Mouse (Mus musculus) kidney, embryonic 15.5 days (tissue): ENCODE data around the gene Ear10. TPM values are rescaled to one million over a fixed set of nuclear protein-coding genes. Genes with fewer than 3 reads are reported as not detected.
"Not testable (repeated sequence)": the region's sequence is repeated elsewhere in the genome, so short reads cannot be mapped to it uniquely, and the experiment has no call there.

ENCODE experiments used
- ATAC-seq: fragments of 200-750 bp; cut with Nextera tagmentation; replicated peaks from 2 replicates; pipeline ENCODE4 v1.8.0; 2017; ENCODE audit warnings: moderate TSS enrichment; ENCODE audit not compliant: low FRiP score
- H3K27ac ChIP-seq: fragments of 300-500 bp; sonication (generic); 2 replicates; pipeline ENCODE4 v1.5.1; 2015; ENCODE audit warnings: mild to moderate bottlenecking, inconsistent platforms
- H3K27me3 ChIP-seq: fragments of 300-500 bp; sonication (generic); 2 replicates; pipeline ENCODE4 v1.6.1; 2015; ENCODE audit warnings: inconsistent platforms
- H3K36me3 ChIP-seq: fragments of 300-500 bp; sonication (generic); 2 replicates; pipeline ENCODE4 v1.6.1; 2015; ENCODE audit warnings: inconsistent platforms
- H3K4me1 ChIP-seq: fragments of 300-500 bp; sonication (generic); 2 replicates; pipeline ENCODE4 v1.6.1; 2015; ENCODE audit warnings: inconsistent platforms
- H3K4me2 ChIP-seq: fragments of 300-500 bp; sonication (generic); 2 replicates; pipeline ENCODE4 v1.6.1; 2015; ENCODE audit warnings: moderate library complexity, mild to moderate bottlenecking, inconsistent platforms
- H3K4me3 ChIP-seq: fragments of 300-500 bp; sonication (generic); replicated peaks from 2 replicates; pipeline ENCODE4 v1.5.1; 2015; ENCODE audit warnings: mild to moderate bottlenecking, inconsistent platforms
- H3K9ac ChIP-seq: fragments of 300-500 bp; sonication (generic); 2 replicates; pipeline ENCODE4 v1.6.1; 2015; ENCODE audit warnings: mild to moderate bottlenecking, inconsistent platforms
- H3K9me3 ChIP-seq: fragments of 300-500 bp; sonication (generic); replicated peaks from 2 replicates; pipeline ENCODE4 v1.6.1; 2016; ENCODE audit warnings: inconsistent platforms
- WGBS: fragments of 180-500 bp; shearing (Covaris S2); methylation state at CpG from one replicate; pipeline ENCODE4 v1.1.7; 2015; ENCODE audit warnings: mixed read lengths; 5-methylcytosine and 5-hydroxymethylcytosine counted together
- polyA plus RNA-seq: library from polyadenylated mRNA; unstranded; fragments of >200 nt; fragmentation: Nextera tagmentation; extraction: Ambion mirVana; gene quantifications from 2 replicates; pipeline ENCODE4 v1.2.1, GENCODE M21; 2015

The Ear10 gene
- not detected in 2 replicates for polyA plus RNA-seq

- H3K4me2 ChIP-seq, H3K4me3 ChIP-seq, H3K4me1 ChIP-seq, ATAC-seq, H3K9ac ChIP-seq, H3K27me3 ChIP-seq, H3K27ac ChIP-seq, H3K36me3 ChIP-seq, H3K9me3 ChIP-seq: not testable (repeated sequence)
- 91% methylated on average over 3 of the region's 3 CpGs for WGBS
Observed at GRCm38 (mm10) chr14:43923459-43923858, at the start of gene Ear10. Gene Ear10, minus strand, starts transcription at chr14:43923559.

- H3K36me3 ChIP-seq, H3K9ac ChIP-seq, H3K4me1 ChIP-seq, H3K4me3 ChIP-seq, H3K4me2 ChIP-seq, ATAC-seq, H3K9me3 ChIP-seq, H3K27ac ChIP-seq, H3K27me3 ChIP-seq: not testable (repeated sequence)
- no CpG with 5 or more reads among the region's 2 CpGs for WGBS
Observed at GRCm38 (mm10) chr14:43956769-43957168, 33.4 kb upstream of the Ear10 start, which contains the start of gene Ang5. Gene Ang5, plus strand, starts transcription at chr14:43957069.

GRCm38 (mm10) chr14:43955074-43955473, 31.7 kb upstream of the Ear10 start:
- not testable (repeated sequence) for ATAC-seq, H3K27me3 ChIP-seq, H3K4me2 ChIP-seq, H3K36me3 ChIP-seq, H3K27ac ChIP-seq, H3K9me3 ChIP-seq, H3K9ac ChIP-seq, H3K4me3 ChIP-seq, H3K4me1 ChIP-seq
- WGBS, result no CpG with 5 or more reads among the region's 1 CpGs

- not testable (repeated sequence) for H3K4me2 ChIP-seq, ATAC-seq, H3K4me1 ChIP-seq, H3K9me3 ChIP-seq, H3K27ac ChIP-seq, H3K9ac ChIP-seq, H3K4me3 ChIP-seq, H3K27me3 ChIP-seq, H3K36me3 ChIP-seq
- 23% methylated on average over 2 of the region's 2 CpGs for WGBS
Observed at GRCm38 (mm10) chr14:43953382-43953781, 30.0 kb upstream of the Ear10 start.

- 57% methylated on average over 5 of the region's 5 CpGs for WGBS
- not testable (repeated sequence) for H3K9me3 ChIP-seq, ATAC-seq, H3K27ac ChIP-seq, H3K9ac ChIP-seq, H3K27me3 ChIP-seq, H3K4me3 ChIP-seq, H3K4me1 ChIP-seq, H3K36me3 ChIP-seq, H3K4me2 ChIP-seq
Observed at GRCm38 (mm10) chr14:43933399-43933798, 10.0 kb upstream of the Ear10 start.

GRCm38 (mm10) chr14:43932991-43933390, 9.6 kb upstream of the Ear10 start:
- H3K27me3 ChIP-seq, H3K27ac ChIP-seq, H3K4me1 ChIP-seq, ATAC-seq, H3K9ac ChIP-seq, H3K4me3 ChIP-seq, H3K9me3 ChIP-seq, H3K36me3 ChIP-seq, H3K4me2 ChIP-seq: not testable (repeated sequence)
- 22% methylated on average over 8 of the region's 8 CpGs for WGBS

- 5% methylated on average over 21 of the region's 21 CpGs for WGBS
- H3K9ac ChIP-seq, result peak overlapping the region; percentile 52
Observed at GRCm38 (mm10) chr14:43925404-43925950, 2.1 kb upstream of the Ear10 start.

GRCm38 (mm10) chr14:43924688-43925403, 1.5 kb upstream of the Ear10 start, which contains the start of gene Gm8113:
Gene Gm8113, plus strand, starts transcription at chr14:43925390.
- H3K27ac ChIP-seq, result peak within 1 kb of the TSS; percentile 95
- peak within 1 kb of the TSS; percentile 55 for H3K4me3 ChIP-seq
- WGBS, result 11% methylated on average over 10 of the region's 10 CpGs
- ATAC-seq, result peak; percentile 99
- H3K27me3 ChIP-seq, H3K36me3 ChIP-seq, H3K4me1 ChIP-seq, H3K9me3 ChIP-seq: not testable (repeated sequence)
- H3K4me2 ChIP-seq, result peak within 1 kb of the TSS; percentile 55
- H3K9ac ChIP-seq, result peak within 1 kb of the TSS; percentile 52

More at GRCm38 (mm10) chr14:43925404-43925950, 2.1 kb upstream of the Ear10 start:
- peak overlapping the region; percentile 55 for H3K4me2 ChIP-seq
- ATAC-seq, result peak; percentile 94
- not testable (repeated sequence) for H3K9me3 ChIP-seq, H3K27me3 ChIP-seq, H3K36me3 ChIP-seq, H3K4me1 ChIP-seq
- H3K27ac ChIP-seq, result peak overlapping the region; percentile 95
- peak overlapping the region; percentile 55 for H3K4me3 ChIP-seq

- H3K36me3 ChIP-seq, H3K9me3 ChIP-seq, H3K4me1 ChIP-seq, ATAC-seq, H3K9ac ChIP-seq, H3K27ac ChIP-seq, H3K4me3 ChIP-seq, H3K27me3 ChIP-seq, H3K4me2 ChIP-seq: not testable (repeated sequence)
Observed at GRCm38 (mm10) chr14:43918214-43918613, 5.1 kb downstream of the Ear10 start.

GRCm38 (mm10) chr14:43898577-43898976, 24.8 kb downstream of the Ear10 start:
- H3K4me2 ChIP-seq, H3K9ac ChIP-seq, H3K27ac ChIP-seq, H3K4me3 ChIP-seq, ATAC-seq, H3K4me1 ChIP-seq, H3K36me3 ChIP-seq, H3K9me3 ChIP-seq, H3K27me3 ChIP-seq: not testable (repeated sequence)
- 87% methylated on average over 3 of the region's 3 CpGs for WGBS

GRCm38 (mm10) chr14:43895357-43895756, 28.0 kb downstream of the Ear10 start:
- H3K4me1 ChIP-seq, H3K36me3 ChIP-seq, H3K9ac ChIP-seq, ATAC-seq, H3K4me2 ChIP-seq, H3K27ac ChIP-seq, H3K27me3 ChIP-seq, H3K9me3 ChIP-seq, H3K4me3 ChIP-seq: not testable (repeated sequence)
- WGBS, result 55% methylated on average over 1 of the region's 2 CpGs

- ATAC-seq, result not testable (repeated sequence)
Observed at GRCm38 (mm10) chr14:43891288-43891687, 32.1 kb downstream of the Ear10 start.

GRCm38 (mm10) chr14:43886235-43886634, 37.1 kb downstream of the Ear10 start:
- not testable (repeated sequence) for H3K9ac ChIP-seq, H3K9me3 ChIP-seq, H3K36me3 ChIP-seq, ATAC-seq, H3K4me3 ChIP-seq, H3K4me2 ChIP-seq, H3K27me3 ChIP-seq, H3K27ac ChIP-seq, H3K4me1 ChIP-seq
- 41% methylated on average over 1 of the region's 1 CpGs for WGBS

More at GRCm38 (mm10) chr14:43891288-43891687, 32.1 kb downstream of the Ear10 start:
- not testable (repeated sequence) for H3K9ac ChIP-seq, H3K4me2 ChIP-seq, H3K4me3 ChIP-seq, H3K36me3 ChIP-seq, H3K27ac ChIP-seq, H3K27me3 ChIP-seq, H3K4me1 ChIP-seq, H3K9me3 ChIP-seq
- whole genome bisulfite sequencing, result 86% methylated on average over 1 of the region's 1 CpGs
